Mouse (Mus musculus) spleen, postnatal 36 days (tissue): Measurements from ENCODE around the gene Tnfrsf14.
A peak's percentile ranks its signal among the peaks of the same experiment; 100 is the strongest.

Source experiments
- DNase-seq, 2 experiments: peaks; one replicate each; pipeline ENCODE4 v3.0.0; 2022; ENCODE audit warnings: low spot score in 2 of 2, mixed read lengths in 1 of 2

Gene Tnfrsf14

GRCm38 (mm10) chr4:154928395-154929087 lies at the start of gene Tnfrsf14:
Gene Tnfrsf14 (minus strand): TSS chr4:154928563.
- peak in 1 of 2 experiments; percentile 68 for DNase-seq

GRCm38 (mm10) chr4:154974163-154974611 lies 45.8 kb upstream of the Tnfrsf14 start:
- DNase-seq, result no peak

DNA sequence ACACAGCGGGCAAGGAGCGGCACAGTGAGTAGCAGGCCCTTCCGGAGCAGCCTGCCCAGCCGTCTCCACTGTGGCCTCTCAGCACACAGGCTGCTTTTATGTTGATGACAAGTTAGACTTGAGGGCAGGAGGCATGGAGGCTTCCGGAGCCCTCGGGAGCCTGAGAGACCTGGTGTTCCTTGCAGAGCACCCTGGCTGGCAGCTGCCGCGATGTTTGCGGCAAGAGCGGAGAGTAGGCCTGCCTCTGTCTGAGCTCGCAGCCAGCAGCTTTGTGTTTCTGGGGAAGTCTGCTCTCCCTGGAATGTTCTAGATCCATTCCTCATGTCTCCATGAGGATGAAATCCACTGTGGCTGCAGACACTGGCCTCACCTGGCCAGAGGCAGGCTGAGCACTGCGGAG lies 44.2 kb upstream of the Tnfrsf14 start:
- DNase-seq, result no peak

DNA sequence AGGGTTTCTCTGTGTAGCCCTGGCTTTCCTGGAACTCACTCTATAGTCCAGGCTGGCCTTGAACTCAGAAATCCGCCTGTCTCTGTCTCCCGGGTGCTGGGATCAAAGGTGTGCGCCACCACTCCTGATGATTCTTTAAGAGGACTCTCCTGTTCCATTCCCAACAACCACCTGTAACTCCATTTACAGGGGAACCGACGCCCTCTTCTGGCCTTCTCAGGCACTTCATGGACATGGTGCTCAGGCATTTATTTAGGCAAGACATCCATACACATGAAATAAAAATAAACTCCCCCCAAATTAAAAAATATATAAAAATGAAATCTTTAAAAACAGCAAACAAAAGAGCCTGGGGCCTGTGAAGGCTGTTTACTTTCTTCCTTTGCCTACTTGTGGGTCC lies 38.8 kb upstream of the Tnfrsf14 start:
- peak; percentile 51 to 63 for DNase-seq

DNA sequence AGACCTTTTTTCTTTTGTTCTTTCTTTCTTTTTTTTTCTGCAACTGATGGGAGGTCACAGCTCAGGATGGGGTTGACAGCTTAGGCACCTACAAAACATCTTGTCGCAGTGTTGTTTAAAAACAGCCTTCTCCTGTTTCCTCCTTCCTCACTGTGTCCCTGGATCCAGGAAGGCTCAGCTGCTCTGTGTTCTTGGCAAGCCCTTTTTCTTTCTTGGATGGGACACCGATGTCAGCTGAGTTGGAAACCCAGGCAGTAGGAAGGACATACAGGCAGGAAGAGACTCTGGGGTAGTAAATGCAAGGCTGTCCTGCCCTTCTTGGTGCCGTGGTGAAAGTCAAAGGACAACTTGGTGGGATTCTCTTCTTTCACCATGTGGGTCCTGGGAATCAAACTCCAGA lies 37.5 kb upstream of the Tnfrsf14 start:
- DNase-seq, result no peak

- peak; percentile 51 to 54 for DNase-seq
These were observed 36.3 kb upstream of the Tnfrsf14 start for GRCm38 (mm10) chr4:154964581-154965235.

- peak; percentile 90 to 92 for DNase-seq
These were observed 35.7 kb upstream of the Tnfrsf14 start, which contains the start of gene Pank4 for GRCm38 (mm10) chr4:154963901-154964580. Gene Pank4 (plus strand): TSS chr4:154964123.

DNA sequence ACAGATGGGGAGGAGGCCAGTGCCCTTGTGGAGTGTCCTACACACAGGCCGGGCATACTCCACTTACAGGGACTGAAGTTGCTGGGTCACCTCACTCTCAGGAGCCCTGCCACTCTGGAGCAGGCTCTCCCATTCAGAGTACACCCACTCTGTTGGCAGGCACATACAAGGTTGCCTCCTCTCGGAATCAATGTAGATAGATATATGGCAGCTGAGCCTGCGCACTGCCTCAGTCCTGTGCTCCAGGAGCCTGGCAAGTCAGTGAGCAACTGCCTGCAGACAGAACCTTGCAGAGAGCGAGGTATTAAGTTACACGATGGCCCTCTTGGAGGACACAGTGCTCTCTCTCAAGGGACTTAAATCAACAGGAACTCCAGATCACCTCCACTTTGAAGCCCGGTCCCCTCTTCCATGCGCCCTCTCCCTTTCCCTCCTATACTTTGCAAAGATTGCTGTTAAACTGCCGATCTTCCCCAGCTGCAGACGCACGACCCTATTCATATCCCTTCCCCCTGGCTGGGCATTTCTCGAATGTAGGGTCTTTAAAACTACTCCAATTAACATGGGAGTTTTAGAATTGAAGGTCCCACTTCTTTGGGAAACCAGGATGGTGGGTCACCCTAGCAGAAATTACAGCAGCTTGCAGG lies 35.0 kb upstream of the Tnfrsf14 start:
- no peak for DNase-seq

DNA sequence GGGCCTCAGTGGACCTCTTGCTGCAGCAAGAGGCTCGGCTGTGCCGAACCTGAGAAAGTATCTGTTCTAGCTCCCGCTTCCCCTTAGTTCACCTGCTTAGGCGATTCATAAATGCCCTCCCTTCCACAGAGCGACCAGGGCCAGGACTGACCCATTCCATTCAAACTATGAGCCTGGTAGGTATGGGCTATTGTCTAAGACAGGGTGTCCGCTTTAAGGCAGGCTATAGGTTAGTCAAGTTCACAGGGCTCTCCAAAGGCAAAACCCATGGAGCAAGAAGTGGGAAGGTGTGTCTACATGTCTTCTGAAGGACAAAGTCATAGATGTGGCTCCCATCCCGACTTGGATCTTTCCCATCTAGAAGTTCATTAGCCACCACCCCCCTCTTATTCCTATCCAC lies 34.3 kb upstream of the Tnfrsf14 start:
- DNase-seq, result no peak

DNA sequence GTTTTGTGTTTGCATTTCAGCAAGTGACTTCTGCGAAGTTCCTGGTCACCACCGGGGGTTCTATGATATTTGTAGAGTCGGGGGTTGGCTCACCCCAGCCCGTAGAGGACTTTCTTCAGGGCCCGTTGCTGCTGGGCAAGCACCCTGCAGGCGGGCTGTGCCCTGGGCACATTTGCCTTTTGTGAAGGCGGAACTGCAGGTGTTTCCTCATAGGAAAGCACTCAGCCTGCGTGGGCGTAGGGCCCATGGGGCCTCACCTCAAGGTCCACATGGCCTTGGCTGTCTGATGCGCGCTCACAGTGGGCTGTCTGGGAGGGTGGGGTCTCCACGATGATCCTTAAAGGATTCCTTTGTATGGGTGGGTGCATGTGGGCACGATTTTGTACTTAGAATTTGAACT lies 33.5 kb upstream of the Tnfrsf14 start:
- peak; percentile 91 for DNase-seq

DNA sequence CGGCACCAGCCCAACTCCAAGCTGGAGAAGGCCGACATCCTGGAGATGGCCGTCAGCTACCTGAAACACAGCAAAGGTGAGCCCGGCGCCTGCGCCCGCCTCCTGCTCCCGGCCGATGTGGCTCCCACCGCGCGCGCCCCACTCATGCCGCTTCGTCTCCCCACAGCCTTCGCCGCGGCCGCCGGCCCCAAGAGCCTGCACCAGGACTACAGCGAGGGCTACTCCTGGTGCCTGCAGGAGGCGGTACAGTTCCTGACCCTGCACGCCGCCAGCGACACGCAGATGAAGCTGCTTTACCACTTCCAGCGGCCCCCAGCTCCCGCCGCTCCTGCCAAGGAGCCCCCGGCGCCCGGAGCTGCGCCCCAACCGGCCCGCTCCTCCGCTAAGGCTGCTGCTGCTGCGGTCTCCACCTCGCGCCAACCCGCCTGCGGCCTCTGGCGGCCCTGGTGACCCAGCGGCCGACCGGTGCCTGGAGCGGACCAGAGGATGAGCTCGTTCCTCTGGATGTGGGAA lies 32.9 kb upstream of the Tnfrsf14 start:
- peak; percentile 58 to 61 for DNase-seq

- DNase-seq, result peak; percentile 37 to 39
These were observed 32.4 kb upstream of the Tnfrsf14 start, which contains the start of gene Hes5 for GRCm38 (mm10) chr4:154960690-154961225. Gene Hes5 (plus strand): TSS chr4:154960923.

- DNase-seq, result no peak
These were observed 31.8 kb upstream of the Tnfrsf14 start for GRCm38 (mm10) chr4:154960021-154960689.

GRCm38 (mm10) chr4:154958621-154959020 lies 30.3 kb upstream of the Tnfrsf14 start:
- DNase-seq, result no peak

- no peak for DNase-seq
These were observed 29.8 kb upstream of the Tnfrsf14 start for GRCm38 (mm10) chr4:154958171-154958570.

GRCm38 (mm10) chr4:154957289-154957993 lies 29.1 kb upstream of the Tnfrsf14 start:
- no peak for DNase-seq

GRCm38 (mm10) chr4:154956604-154957003 lies 28.2 kb upstream of the Tnfrsf14 start:
- DNase-seq, result peak; percentile 42 to 53

DNA sequence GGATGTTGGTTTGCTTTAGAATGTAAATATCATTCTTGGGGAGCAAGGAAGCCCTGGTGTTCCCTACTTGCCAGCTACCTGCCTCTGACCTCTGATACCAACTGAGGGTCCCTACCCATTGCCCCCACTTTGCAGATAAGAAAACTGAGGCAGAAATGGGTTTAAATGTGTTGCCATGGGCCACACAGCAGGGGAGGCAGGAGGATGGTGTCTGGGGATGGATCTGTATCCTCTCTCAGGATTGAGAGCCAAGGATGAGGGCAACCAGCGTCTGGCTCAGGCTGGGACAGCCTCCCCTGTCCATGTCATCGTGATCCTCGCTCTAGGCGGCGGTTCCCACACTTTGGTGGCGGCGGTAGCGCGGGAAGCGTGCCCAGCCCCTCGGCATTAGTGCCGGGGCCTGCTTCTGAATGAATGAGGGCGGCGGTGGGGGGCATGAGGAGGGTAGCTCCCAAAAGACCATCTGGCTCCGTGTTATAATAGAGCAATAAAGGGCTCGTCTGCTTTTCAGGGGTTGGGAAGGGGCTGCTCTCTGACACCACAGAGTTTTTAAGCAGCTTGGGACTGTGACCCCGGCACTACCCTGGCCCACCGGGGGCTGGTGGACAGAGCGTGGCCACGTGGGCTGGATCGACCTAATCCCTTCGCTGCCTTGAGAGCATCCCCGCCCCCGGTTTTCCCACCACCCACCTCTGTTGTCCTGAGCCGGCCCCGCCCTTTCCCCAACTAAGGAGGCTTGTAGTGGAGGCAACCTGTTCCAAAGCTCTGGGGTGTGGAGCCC lies 24.3 kb upstream of the Tnfrsf14 start:
- no peak for DNase-seq

DNA sequence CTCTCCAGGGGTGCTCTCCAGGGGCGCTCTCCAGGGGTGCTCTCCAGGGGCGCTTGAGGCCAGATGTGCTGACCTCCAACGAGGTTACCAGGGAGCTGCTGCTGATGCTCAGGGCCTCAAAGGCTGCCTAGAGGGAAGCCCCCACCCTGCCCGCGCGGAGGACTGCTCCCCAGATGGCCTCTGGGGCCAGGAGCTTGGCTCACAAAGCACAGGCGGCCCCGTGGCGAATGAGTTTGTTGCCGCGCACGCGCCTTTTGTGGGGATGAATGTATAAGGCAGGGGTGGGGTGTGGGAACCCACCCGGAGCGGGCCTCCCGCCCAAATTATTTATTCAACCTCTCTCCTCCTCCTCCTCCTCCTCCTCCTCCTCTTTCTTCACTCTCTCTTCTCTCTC lies 21.2 kb upstream of the Tnfrsf14 start:
- DNase-seq, result no peak
